Mouse (Mus musculus): Measurements from ENCODE around the gene Tenm4. TPM values are rescaled to one million over a fixed set of nuclear protein-coding genes. Genes with fewer than 3 reads are reported as not detected.

Gene Tenm4
- polyA plus RNA-seq, 1 experiment from 2014 or later = 28.1 TPM

DNA sequence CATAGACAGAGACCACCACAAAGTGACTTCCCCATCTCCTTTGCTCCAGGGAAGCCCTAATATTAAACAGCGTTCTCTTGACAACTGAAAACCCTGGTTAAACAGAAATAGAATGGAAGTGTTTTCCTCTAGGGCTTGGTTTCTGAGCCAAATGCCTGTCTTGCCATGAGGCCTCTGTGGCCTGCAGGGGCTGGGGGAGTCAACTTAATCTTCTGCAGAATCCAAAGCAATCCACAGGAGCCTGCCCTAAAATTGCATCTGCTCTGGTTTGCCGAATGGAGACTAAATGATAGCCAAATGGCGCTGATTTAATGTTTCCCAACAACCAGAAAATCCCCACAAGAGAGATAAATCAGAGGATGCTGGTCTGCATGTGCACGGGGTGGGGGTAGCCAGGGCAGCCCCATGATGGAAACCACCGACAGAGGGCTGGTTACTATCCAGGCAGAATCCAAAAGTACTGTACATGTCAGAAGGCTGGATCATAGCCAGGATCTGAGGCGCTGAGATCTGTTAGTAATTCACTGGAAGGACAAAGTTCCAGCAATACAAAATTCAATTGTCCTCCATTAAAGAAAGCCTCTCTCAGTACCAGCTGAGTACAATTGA lies 663.7 kb downstream of the Tenm4 start:
- Histone ChIP-seq H3K9me3 (replicated peaks; ENCODE audit: control insufficient read depth, low read length) (no peaks in the 10 kb centered on the region), H3K4me2 (ENCODE audit: low read depth, low read length) (no peak overlapping the region), H3K27me3 (ENCODE audit: control insufficient read depth, insufficient read depth, low read length) (no peaks in the 10 kb centered on the region), H3K9ac (replicated peaks; ENCODE audit: low read length) (no peak overlapping the region), H3K4me3 (ENCODE audit: low read depth, low read length) (no peak overlapping the region), H3K36me3 (replicated peaks; ENCODE audit: control insufficient read depth, insufficient read depth, low read depth, low read length) (no peaks in the 10 kb centered on the region; the same call in 1 of the 2 replicates), H3K27ac (replicated peaks; ENCODE audit: low read depth, low read length) (no peak overlapping the region; the same call in 1 of the 2 replicates), H3K4me1 (ENCODE audit: control insufficient read depth, insufficient read depth, low read length) (no peaks in the 10 kb centered on the region; the same call in none of the 2 replicates)
- DNase-seq (ENCODE audit: low spot score) = peak; percentile 57
- peak; percentile 86 for ATAC-seq (replicated peaks; ENCODE audit: insufficient number of reproducible peaks, low FRiP score, low TSS enrichment, low read depth)
- 66% methylated on average over 6 of the region's 6 CpGs for WGBS

DNA sequence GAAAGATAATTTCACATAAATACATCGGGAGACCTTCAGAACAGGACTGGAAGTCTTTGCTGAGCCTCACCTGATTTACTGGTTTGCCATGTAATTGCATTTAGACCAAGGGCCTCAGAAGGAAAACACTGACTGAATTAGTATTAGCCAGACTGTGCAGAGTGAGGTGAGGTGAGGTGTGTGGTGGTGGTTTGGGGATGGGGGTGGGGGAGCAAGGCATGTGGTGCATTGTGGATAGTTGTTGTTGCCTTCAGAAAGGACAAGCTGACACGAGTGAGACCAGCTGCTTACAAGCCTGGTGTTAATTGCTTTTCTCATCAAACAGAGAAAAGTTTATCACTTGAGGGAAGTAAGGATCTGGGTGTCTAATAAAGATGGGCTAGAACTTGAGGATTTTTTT lies 664.3 kb downstream of the Tenm4 start:
- WGBS = 66% methylated on average over 2 of the region's 2 CpGs
- no peak overlapping the region for H3K4me2 ChIP-seq (ENCODE audit: low read depth, low read length)
- ATAC-seq (replicated peaks; ENCODE audit: insufficient number of reproducible peaks, low FRiP score, low TSS enrichment, low read depth) = no peak

GRCm38 (mm10) chr7:96838271-96838841 lies 667.3 kb downstream of the Tenm4 start:
- ATAC-seq (replicated peaks; ENCODE audit: insufficient number of reproducible peaks, low FRiP score, low TSS enrichment, low read depth) (no peak), DNase-seq (ENCODE audit: low spot score) (no peak)
- H3K9me3 ChIP-seq (replicated peaks; ENCODE audit: control insufficient read depth, low read length) = no peaks in the 10 kb centered on the region
- no peaks in the 10 kb centered on the region; the same call in 1 of the 2 replicates for H3K36me3 ChIP-seq (replicated peaks; ENCODE audit: control insufficient read depth, insufficient read depth, low read depth, low read length)
- H3K4me3 ChIP-seq (ENCODE audit: low read depth, low read length) = no peak overlapping the region
- WGBS = 82% methylated on average over 8 of the region's 8 CpGs
- no peaks in the 10 kb centered on the region for H3K4me1 ChIP-seq (ENCODE audit: control insufficient read depth, insufficient read depth, low read length)
- H3K27me3 ChIP-seq (ENCODE audit: control insufficient read depth, insufficient read depth, low read length) = no peaks in the 10 kb centered on the region
- no peak overlapping the region for H3K4me2 ChIP-seq (ENCODE audit: low read depth, low read length)
- H3K9ac ChIP-seq (replicated peaks; ENCODE audit: low read length) = no peak overlapping the region
- H3K27ac ChIP-seq (replicated peaks; ENCODE audit: low read depth, low read length) = no peak overlapping the region

More for the DNA sequence above, 664.3 kb downstream of the Tenm4 start:
- no peak for DNase-seq (ENCODE audit: low spot score)
- Histone ChIP-seq H3K27me3 (ENCODE audit: control insufficient read depth, insufficient read depth, low read length) (no peaks in the 10 kb centered on the region), H3K9ac (replicated peaks; ENCODE audit: low read length) (no peak overlapping the region), H3K9me3 (replicated peaks; ENCODE audit: control insufficient read depth, low read length) (no peaks in the 10 kb centered on the region), H3K27ac (replicated peaks; ENCODE audit: low read depth, low read length) (no peak overlapping the region), H3K4me3 (ENCODE audit: low read depth, low read length) (no peak overlapping the region), H3K4me1 (ENCODE audit: control insufficient read depth, insufficient read depth, low read length) (no peaks in the 10 kb centered on the region; the same call in none of the 2 replicates), H3K36me3 (replicated peaks; ENCODE audit: control insufficient read depth, insufficient read depth, low read depth, low read length) (no peaks in the 10 kb centered on the region; the same call in 1 of the 2 replicates)

DNA sequence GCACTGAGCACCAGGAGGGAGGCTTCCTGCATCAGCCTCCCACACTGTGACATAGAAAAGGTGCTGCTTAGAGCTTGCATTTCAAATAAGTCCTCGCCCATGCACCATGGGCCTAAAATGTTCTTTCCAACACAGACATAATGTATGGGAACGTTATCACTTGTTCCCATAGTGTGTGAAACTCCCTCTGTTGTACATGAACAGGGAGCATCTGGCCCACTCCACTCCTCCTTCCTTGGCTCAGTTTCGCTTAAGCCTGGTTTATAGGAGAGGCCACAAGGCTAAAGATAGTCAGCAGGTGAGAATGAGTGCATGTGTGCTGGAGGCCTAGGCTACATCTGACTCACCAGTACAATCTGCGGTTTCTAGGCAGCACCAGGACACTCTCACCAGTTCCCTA lies 667.9 kb downstream of the Tenm4 start:
- Histone ChIP-seq H3K27me3 (ENCODE audit: control insufficient read depth, insufficient read depth, low read length) (no peaks in the 10 kb centered on the region), H3K9me3 (replicated peaks; ENCODE audit: control insufficient read depth, low read length) (no peaks in the 10 kb centered on the region), H3K4me1 (ENCODE audit: control insufficient read depth, insufficient read depth, low read length) (no peaks in the 10 kb centered on the region), H3K9ac (replicated peaks; ENCODE audit: low read length) (no peak overlapping the region), H3K4me3 (ENCODE audit: low read depth, low read length) (no peak overlapping the region), H3K4me2 (ENCODE audit: low read depth, low read length) (no peak overlapping the region), H3K36me3 (replicated peaks; ENCODE audit: control insufficient read depth, insufficient read depth, low read depth, low read length) (no peaks in the 10 kb centered on the region; the same call in 1 of the 2 replicates), H3K27ac (replicated peaks; ENCODE audit: low read depth, low read length) (no peak overlapping the region)
- 95% methylated on average over 4 of the region's 4 CpGs for WGBS
- ATAC-seq (replicated peaks; ENCODE audit: insufficient number of reproducible peaks, low FRiP score, low TSS enrichment, low read depth) (no peak), DNase-seq (ENCODE audit: low spot score) (no peak)

DNA sequence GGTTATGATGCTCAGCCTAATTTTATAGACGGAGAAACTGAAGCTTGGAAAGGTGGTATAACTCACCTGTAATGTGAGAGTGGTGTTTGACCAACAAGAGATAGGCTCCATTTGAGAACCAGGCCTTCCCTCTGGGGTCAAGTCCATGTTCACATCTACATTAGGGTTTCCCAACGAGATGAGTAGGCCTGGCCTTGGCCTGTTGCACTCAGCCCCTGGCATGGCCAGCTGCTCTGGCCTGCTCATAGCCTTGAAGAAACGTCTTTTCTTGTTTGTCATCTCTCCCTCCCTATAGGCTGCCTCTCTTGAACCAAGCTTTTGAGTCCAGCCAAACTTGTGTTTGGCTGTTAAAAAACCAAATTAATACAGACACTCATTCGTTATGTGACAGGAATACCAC lies 668.5 kb downstream of the Tenm4 start:
- no peak overlapping the region for H3K4me3 ChIP-seq (ENCODE audit: low read depth, low read length)
- no peak overlapping the region for H3K27ac ChIP-seq (replicated peaks; ENCODE audit: low read depth, low read length)
- 81% methylated on average over 4 of the region's 4 CpGs for WGBS
- H3K4me1 ChIP-seq (ENCODE audit: control insufficient read depth, insufficient read depth, low read length) = no peaks in the 10 kb centered on the region
- no peaks in the 10 kb centered on the region; the same call in 1 of the 2 replicates for H3K36me3 ChIP-seq (replicated peaks; ENCODE audit: control insufficient read depth, insufficient read depth, low read depth, low read length)
- H3K27me3 ChIP-seq (ENCODE audit: control insufficient read depth, insufficient read depth, low read length) = no peaks in the 10 kb centered on the region
- ATAC-seq (replicated peaks; ENCODE audit: insufficient number of reproducible peaks, low FRiP score, low TSS enrichment, low read depth) (no peak), DNase-seq (ENCODE audit: low spot score) (no peak)
- no peak overlapping the region for H3K4me2 ChIP-seq (ENCODE audit: low read depth, low read length)
- H3K9ac ChIP-seq (replicated peaks; ENCODE audit: low read length) = no peak overlapping the region
- H3K9me3 ChIP-seq (replicated peaks; ENCODE audit: control insufficient read depth, low read length) = no peaks in the 10 kb centered on the region

DNA sequence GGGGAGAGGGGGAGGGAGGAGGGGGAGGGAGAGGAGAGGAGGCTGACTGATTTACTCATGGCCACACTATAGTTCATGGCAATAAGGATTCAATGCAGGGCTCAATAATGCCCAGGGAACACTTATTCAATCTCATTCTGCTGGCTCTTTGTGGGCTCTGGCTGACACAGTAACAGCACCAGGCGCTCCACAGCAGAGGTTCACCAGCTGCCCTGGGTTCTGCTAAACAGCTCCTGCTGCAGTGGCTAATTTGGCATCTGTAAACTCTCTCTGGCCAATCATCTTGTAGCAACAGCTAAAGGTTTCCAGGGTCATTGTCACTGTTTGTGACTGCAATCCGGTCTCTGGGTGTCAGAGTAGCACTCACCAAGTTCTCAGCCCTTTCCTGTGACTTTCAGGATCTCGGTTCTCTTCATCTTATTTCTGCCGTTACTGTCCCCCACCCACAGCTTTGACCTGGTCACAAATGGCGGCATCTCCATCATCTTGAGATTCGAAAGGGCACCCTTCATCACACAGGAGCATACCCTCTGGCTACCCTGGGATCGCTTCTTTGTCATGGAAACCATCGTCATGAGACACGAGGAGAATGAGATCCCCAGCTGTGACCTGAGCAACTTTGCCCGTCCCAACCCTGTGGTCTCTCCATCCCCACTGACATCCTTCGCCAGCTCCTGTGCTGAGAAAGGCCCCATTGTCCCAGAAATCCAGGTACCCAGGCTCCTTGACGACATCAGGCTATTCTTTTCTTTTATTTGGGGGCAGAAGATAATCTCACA lies 671.6 kb downstream of the Tenm4 start:
- no peak overlapping the region for H3K27ac ChIP-seq (replicated peaks; ENCODE audit: low read depth, low read length)

GRCm38 (mm10) chr7:96844104-96844894 lies 673.3 kb downstream of the Tenm4 start:
- Histone ChIP-seq H3K4me3 (ENCODE audit: low read depth, low read length) (no peak overlapping the region), H3K4me1 (ENCODE audit: control insufficient read depth, insufficient read depth, low read length) (no peaks in the 10 kb centered on the region), H3K36me3 (replicated peaks; ENCODE audit: control insufficient read depth, insufficient read depth, low read depth, low read length) (no peaks in the 10 kb centered on the region), H3K9ac (replicated peaks; ENCODE audit: low read length) (no peak overlapping the region), H3K9me3 (replicated peaks; ENCODE audit: control insufficient read depth, low read length) (no peaks in the 10 kb centered on the region), H3K27ac (replicated peaks; ENCODE audit: low read depth, low read length) (no peak overlapping the region), H3K27me3 (ENCODE audit: control insufficient read depth, insufficient read depth, low read length) (no peaks in the 10 kb centered on the region), H3K4me2 (ENCODE audit: low read depth, low read length) (no peak overlapping the region)
- 78% methylated on average over 8 of the region's 8 CpGs for WGBS
- ATAC-seq (replicated peaks; ENCODE audit: insufficient number of reproducible peaks, low FRiP score, low TSS enrichment, low read depth) (no peak), DNase-seq (ENCODE audit: low spot score) (no peak)

More for the DNA sequence above, 671.6 kb downstream of the Tenm4 start:
- H3K4me1 ChIP-seq (ENCODE audit: control insufficient read depth, insufficient read depth, low read length) = no peaks in the 10 kb centered on the region
- ATAC-seq (replicated peaks; ENCODE audit: insufficient number of reproducible peaks, low FRiP score, low TSS enrichment, low read depth) (no peak), DNase-seq (ENCODE audit: low spot score) (no peak)
- H3K4me3 ChIP-seq (ENCODE audit: low read depth, low read length) = no peak overlapping the region
- no peaks in the 10 kb centered on the region for H3K9me3 ChIP-seq (replicated peaks; ENCODE audit: control insufficient read depth, low read length)
- no peak overlapping the region for H3K9ac ChIP-seq (replicated peaks; ENCODE audit: low read length)
- no peaks in the 10 kb centered on the region; the same call in 1 of the 2 replicates for H3K36me3 ChIP-seq (replicated peaks; ENCODE audit: control insufficient read depth, insufficient read depth, low read depth, low read length)
- no peak overlapping the region for H3K4me2 ChIP-seq (ENCODE audit: low read depth, low read length)
- no peaks in the 10 kb centered on the region for H3K27me3 ChIP-seq (ENCODE audit: control insufficient read depth, insufficient read depth, low read length)
- 61% methylated on average over 12 of the region's 12 CpGs for WGBS

All from embryonic facial prominence, embryonic 11.5 days (tissue).